Mouse (Mus musculus): ENCODE data around the gene Tnpo2. TPM values are rescaled to one million over a fixed set of nuclear protein-coding genes. Genes with fewer than 3 reads are reported as not detected.

The Tnpo2 gene
- 10 to 100 TPM; 67.7 to 85.8 (median 73.5) TPM for total RNA-seq (2022)

- peak; percentile 90 for DNase-seq
These were observed at the start of gene Tnpo2 for GRCm38 (mm10) chr8:85036718-85037365. Tnpo2 (plus strand) TSS chr8:85036915.

- DNase-seq, result no peak
These were observed 49.3 kb upstream of the Tnpo2 start for GRCm38 (mm10) chr8:84987388-84987787.

- DNase-seq, result no peak
These were observed 48.8 kb upstream of the Tnpo2 start for GRCm38 (mm10) chr8:84987903-84988302.

GRCm38 (mm10) chr8:84989311-84989731 lies 47.4 kb upstream of the Tnpo2 start:
- DNase-seq, result peak; percentile 51

- peak; percentile 89 for DNase-seq
These were observed 46.9 kb upstream of the Tnpo2 start for GRCm38 (mm10) chr8:84989810-84990209.

GRCm38 (mm10) chr8:84990349-84990748 lies 46.4 kb upstream of the Tnpo2 start, which contains the start of gene Hook2:
Hook2 (plus strand) TSS chr8:84990603.
- peak; percentile 94 for DNase-seq

- DNase-seq, result peak; percentile 67
These were observed 45.9 kb upstream of the Tnpo2 start for GRCm38 (mm10) chr8:84990836-84991235.

- DNase-seq, result no peak
These were observed 42.3 kb upstream of the Tnpo2 start for GRCm38 (mm10) chr8:84994375-84994774.

- no peak for DNase-seq
These were observed 41.0 kb upstream of the Tnpo2 start for GRCm38 (mm10) chr8:84995680-84996079.

- no peak for DNase-seq
These were observed 39.7 kb upstream of the Tnpo2 start for GRCm38 (mm10) chr8:84996978-84997377.

GRCm38 (mm10) chr8:84997649-84998295 lies 38.9 kb upstream of the Tnpo2 start:
- peak; percentile 80 for DNase-seq

GRCm38 (mm10) chr8:85007686-85008085 lies 29.0 kb upstream of the Tnpo2 start:
- DNase-seq, result no peak

GRCm38 (mm10) chr8:85011242-85011641 lies 25.5 kb upstream of the Tnpo2 start:
- DNase-seq, result no peak

GRCm38 (mm10) chr8:85013230-85013840 lies 23.4 kb upstream of the Tnpo2 start:
- DNase-seq, result no peak

- no peak for DNase-seq
These were observed 22.3 kb upstream of the Tnpo2 start, which contains the start of gene Best2 for GRCm38 (mm10) chr8:85014431-85014830. Best2 (minus strand) TSS chr8:85014531.

GRCm38 (mm10) chr8:85016724-85017123 lies 20.0 kb upstream of the Tnpo2 start:
- no peak for DNase-seq

GRCm38 (mm10) chr8:85017209-85017608 lies 19.5 kb upstream of the Tnpo2 start:
- DNase-seq, result no peak

GRCm38 (mm10) chr8:85021514-85022055 lies 15.1 kb upstream of the Tnpo2 start:
- no peak for DNase-seq

GRCm38 (mm10) chr8:85023846-85024245 lies 12.9 kb upstream of the Tnpo2 start:
- no peak for DNase-seq

GRCm38 (mm10) chr8:85025098-85025932 lies 11.4 kb upstream of the Tnpo2 start, which contains the start of gene Asna1:
Asna1 (minus strand) TSS chr8:85025281.
- DNase-seq, result peak; percentile 84

GRCm38 (mm10) chr8:85026670-85027515 lies 9.8 kb upstream of the Tnpo2 start, which contains the start of gene Trir:
Trir (plus strand) TSS chr8:85026823.
- DNase-seq, result peak; percentile 96
